Mouse (Mus musculus): ENCODE data around the gene Olfr522. TPM values are rescaled to one million over a fixed set of nuclear protein-coding genes. Genes with fewer than 3 reads are reported as not detected.
"Not testable (repeated sequence)": the region's sequence is repeated elsewhere in the genome, so short reads cannot be mapped to it uniquely, and the experiment has no call there.

Gene Olfr522
- total RNA-seq, 2 experiments from 2014 or later = not detected

DNA sequence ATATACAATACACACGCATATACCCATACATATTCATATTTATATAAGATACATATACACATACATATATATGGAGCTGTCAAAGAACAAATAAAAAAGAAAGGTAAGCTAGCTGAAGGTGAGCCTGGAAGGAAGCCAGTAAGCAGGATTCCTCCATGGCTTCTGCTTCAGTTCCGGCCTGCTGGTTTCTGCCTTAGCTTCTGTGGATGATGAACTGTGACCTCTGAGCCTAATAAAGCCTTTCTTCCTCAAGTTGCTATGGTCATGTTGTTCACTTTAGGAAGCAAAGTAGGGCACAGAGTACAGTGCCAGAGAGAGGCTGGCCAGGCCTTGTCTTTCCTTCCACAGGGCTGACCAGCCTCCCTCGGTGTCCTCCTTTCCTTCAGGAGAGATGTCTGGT lies 6.3 kb upstream of the Olfr522 start:
- no peak for DNase-seq
- intact Hi-C loops (cut with DNase I; ENCODE audit: low total_unique reads) = no loop called here

DNA sequence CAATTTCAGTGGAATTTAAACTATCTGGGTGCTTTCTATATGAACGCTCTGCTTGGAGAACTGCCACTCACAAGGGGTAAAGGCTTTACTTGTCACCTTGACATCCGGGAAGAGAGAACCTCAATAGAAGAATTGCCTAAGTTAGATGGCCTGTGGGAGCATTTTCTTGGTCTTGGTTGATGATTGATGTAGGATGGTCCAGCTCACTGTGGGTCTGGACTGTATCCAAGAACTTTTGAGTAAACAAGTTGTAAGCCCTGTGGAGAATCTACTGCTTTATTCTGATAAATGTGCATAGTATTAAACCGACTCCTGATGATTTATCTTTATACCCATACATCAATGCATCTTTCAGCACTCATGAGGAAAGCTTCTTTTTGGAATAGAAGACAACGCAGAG lies 4.8 kb upstream of the Olfr522 start:
- DNase-seq = no peak
- intact Hi-C loops (cut with DNase I; ENCODE audit: low total_unique reads) = no loop called here

DNA sequence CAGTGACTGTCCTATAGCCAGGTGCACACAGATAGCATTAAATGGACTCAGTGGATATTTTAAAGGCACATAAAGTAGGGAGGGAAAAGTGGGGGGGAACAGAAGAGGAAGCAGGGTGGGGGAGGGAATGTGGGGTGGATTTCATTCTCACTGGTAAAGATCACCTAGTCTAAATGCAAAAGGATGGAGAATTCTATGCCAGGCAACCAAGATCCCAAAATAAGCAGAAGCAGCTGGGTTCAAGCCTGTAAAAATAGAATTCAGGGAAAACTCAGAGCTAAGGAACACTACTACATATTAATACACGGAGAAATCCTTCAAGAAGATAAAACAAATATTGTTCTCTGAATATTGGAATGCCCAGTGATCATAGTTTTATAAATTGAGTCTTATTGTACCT lies 3.4 kb upstream of the Olfr522 start:
- intact Hi-C loops (cut with DNase I; ENCODE audit: low total_unique reads) = no loop called here
- no peak for DNase-seq

DNA sequence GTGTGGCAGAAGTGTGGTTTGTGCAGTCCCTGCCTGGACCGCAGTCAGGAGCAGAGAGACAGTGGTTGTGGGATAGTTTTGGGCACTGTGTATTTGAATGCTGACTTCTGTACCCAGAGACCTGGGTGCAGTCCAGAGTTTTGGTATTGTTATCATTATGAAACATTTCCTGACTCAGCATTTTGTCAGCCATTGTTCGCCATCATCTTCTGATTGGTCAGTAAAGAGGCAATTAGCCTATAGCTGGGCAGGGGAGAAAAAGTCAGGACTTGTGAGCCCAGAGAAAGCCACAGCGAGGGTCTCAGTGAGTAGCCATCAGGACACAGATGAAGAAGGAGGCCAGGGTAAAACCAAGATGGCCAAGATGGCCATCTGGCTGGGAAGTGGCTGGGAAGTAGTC lies 4.2 kb downstream of the Olfr522 start:
- intact Hi-C loops (cut with DNase I; ENCODE audit: low total_unique reads) = no loop called here
- DNase-seq = no peak

DNA sequence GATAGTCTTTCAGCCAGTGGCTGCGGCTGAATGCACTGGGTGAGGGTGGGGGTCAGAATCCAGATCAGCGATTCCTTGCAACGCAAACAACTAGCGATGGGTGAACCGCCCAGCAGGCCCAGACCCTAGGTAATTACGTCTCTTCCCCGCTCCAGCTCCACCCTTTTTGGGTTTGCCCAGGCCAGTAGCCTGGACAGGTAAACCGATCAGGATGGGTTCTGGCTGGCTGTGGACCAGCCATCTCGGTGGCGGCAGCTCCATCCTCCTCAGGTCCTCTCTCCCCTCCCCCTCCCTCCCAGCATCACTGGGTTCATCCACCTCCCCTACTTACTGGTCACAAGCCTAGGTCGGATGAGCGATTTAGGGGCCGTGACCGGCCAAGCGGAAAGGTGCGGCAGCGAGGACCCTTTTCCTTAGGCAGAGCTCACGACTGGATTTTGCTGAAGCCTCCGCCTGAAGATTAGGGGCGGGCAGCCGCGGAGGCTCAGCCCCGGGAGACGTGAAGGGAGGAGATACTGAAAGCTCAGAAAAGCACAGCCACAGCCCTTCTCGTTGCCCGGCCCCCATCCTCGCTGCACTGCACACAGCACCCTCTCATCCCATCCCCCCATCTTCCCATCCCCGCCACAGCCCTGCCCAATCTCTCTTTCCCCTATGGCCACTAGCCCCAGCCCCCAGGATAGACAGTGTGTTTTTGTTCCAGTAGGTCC lies 10.2 kb downstream of the Olfr522 start, which contains the start of gene Sprn:
Gene Sprn (minus strand): TSS at position 660 of the 710 bp plus-strand sequence.
- intact Hi-C loops (cut with DNase I; ENCODE audit: low total_unique reads) = no loop called here
- no peak for DNase-seq

DNA sequence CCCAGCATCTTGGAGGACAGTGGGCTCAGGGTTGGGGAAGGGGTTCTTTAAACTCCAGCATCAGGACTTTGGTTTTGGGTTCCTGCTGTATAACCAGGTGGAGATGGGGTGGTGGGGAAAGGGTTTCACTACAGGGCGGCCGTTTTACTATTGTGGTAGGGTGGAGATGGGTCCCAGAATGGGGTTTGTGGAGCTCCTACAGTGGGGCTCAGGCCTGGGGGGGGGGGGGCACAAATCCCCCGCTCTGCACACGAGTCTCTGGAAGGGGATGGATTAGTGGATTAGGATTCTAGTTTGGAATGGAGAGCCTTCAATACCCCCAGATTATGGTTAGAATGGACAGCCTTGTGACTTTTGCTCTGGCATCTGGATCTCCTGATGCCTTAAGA lies 10.7 kb downstream of the Olfr522 start:
- DNase-seq = no peak
- intact Hi-C loops (cut with DNase I; ENCODE audit: low total_unique reads) = no loop called here

DNA sequence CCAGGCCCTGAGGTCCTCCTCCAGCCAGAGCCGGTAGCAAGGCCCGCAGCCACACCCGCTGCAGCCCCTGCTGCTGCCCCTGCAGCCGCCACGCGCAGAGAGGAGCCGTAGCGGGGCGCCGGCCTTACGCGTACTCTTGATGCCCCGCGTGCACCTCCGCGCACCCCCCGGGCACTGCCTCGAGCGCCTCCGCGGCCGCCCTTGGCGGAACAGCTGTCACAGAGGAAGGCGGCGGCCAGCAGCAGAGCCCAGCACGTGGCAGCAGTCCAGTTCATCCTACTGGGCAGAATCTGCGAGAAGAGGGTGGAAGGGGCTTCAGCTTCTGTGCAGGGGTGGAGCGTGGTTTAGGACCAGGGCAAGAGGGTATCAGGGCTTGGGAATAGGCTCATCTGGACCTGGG lies 11.2 kb downstream of the Olfr522 start:
- intact Hi-C loops (cut with DNase I; ENCODE audit: low total_unique reads) = no loop called here
- DNase-seq = peak; percentile 44

DNA sequence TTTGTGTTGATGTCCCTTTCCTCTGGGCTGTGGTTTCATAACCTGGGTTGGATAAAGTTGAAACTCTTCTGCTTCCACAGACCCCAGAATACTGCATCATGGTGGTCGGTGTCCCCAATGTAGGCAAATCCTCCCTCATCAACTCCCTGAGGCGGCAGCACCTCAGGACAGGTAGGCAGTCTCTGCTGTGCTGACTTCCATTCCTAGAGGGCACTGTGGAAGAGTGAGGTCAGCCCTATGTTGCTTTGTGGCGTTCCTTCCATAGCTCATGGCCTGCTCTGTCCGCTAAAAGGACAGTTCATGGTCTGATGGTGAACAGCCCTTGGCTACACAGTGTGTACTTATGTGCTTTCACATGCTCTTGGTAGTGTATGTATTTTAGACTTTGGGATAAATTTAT lies 20.0 kb downstream of the Olfr522 start:
- DNase-seq = no peak
- intact Hi-C loops (cut with DNase I; ENCODE audit: low total_unique reads) = loop anchor here (2.0 kb wide), 1 partner anchor 68 kb away; no protein-coding TSS in a partner anchor

DNA sequence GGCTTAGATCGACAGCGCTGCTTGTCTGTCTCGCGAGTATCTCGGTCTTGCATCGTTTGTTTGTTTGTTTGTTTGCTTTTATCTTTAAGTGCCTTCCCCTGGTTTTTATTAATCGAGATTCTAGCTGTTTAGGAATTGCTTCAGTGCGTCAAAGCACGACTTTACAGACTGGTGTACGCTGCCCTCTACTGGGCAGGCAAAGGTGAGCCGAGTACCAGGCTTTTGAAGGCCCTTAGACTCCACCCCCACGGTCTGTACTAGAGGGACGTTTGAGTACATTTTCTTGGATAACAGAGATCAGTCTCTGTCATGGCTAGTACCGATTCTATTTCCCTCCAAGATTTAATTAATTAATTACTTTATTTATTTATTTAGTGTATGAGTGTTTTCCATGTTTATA lies 23.2 kb downstream of the Olfr522 start:
- DNase-seq = peak; percentile 63
- intact Hi-C loops (cut with DNase I; ENCODE audit: low total_unique reads) = no loop called here

DNA sequence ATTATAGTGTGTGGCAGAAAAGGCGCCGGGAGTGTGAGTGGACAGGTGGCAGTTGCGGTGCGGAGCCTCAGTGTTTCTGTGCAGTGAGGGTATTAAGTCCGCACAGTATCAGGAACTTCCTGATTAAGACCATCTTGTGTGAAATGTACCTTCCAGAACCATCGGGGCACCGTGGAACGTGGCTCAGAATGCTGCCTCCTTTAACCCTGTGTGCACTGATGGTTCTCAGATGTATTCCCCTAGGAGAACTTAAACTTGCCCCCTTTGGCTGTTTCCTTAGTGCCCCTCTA lies 26.6 kb downstream of the Olfr522 start:
- no peak for DNase-seq
- intact Hi-C loops (cut with DNase I; ENCODE audit: low total_unique reads) = no loop called here

DNA sequence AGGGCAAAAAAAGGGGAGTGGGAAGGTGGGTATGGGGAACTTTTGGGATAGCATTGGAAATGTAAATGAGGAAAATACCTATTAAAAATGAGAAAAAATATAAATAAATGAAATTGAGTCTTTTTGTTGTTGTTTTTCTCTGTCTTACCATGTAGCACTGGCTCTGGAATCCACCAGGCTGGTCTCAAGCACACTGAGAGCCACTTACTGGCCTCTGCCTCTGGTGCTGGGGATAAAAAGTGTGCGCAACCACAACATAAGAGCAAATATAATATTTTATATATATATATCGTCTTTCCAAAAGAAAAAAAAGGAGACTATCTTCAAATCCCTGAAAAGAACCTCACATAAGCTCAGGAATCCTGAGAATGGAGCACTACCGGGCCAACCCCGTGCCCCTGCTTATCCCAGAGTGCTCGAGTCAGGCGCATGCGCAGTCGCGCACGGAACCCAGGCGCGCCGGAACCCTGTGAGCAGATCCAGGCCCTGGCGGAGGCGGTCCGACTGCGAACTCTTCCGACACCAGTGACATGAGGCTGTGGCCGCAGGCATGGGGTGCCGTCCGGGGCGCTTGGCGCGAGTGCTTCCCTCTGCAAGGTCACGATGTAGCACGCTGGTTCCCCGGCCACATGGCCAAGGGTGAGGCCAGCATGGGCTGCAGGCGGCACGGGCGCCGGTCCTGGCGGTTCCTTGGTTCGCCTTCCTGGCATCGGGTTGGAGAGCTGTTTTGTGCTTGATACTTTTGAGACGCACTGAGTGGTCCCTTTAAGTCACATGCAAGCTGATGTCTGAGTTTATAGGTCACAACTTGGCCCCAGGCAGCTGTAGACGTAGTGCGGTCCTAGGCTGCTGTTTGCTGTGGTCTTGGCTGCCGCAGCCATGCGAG lies 27.2 kb downstream of the Olfr522 start, which contains the start of gene Mtg1:
Gene Mtg1 (plus strand): TSS at position 430 of the 886 bp plus-strand sequence.
- peak; percentile 96 for DNase-seq
- intact Hi-C loops (cut with DNase I; ENCODE audit: low total_unique reads) = no loop called here

DNA sequence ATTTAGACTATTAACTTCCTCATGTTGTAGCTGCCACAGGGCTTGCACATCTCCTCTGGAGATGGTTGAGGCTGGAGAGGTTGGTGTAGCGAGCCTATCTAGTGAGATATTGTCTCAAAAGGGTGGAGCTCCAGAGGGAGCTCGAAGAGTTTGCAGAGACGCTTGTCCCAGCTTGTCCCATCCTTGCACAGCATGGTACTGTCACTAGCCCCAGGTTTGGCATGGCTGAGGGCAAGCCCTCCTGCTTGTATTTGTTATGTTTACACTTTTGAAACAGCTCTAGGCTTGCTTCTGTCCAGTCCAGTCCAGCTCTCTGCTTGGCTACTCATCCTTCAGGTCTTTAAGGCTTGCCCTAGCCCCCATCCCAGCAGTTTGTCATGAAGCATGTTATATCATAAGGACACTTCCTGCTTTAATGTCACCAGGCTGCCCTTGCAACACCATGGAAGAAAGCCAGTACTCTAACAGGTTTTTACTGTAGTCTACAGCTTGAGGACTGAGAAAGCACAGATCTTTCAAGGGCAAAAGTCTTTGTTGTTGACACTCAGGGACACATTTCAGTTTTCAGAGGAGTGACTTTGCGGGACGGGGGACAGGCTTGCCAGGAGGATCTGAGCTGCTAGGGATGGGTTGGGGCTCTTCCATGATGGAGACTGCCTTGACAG lies 29.3 kb downstream of the Olfr522 start:
- DNase-seq = no peak
- intact Hi-C loops (cut with DNase I; ENCODE audit: low total_unique reads) = no loop called here

DNA sequence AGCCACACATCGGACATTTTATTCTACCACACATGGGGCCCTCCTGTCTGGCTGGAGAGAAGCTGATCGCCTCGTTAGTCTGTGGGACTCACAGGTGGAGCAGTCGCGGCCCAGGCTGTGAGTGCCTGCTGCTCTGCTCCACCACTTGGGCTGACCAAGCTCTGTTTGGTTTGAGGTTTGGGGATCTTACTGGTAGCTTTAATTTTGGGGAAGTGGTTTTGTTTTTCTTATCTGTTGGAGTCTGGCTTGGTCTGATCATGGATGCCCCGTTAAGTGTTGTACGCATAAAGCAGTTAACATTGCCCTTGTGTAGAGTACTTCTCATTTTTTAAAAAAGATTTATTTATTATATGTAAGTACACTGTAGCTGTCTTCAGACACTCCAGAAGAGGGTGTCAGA lies 30.5 kb downstream of the Olfr522 start:
- intact Hi-C loops (cut with DNase I; ENCODE audit: low total_unique reads); DNase-seq: not testable (repeated sequence)

DNA sequence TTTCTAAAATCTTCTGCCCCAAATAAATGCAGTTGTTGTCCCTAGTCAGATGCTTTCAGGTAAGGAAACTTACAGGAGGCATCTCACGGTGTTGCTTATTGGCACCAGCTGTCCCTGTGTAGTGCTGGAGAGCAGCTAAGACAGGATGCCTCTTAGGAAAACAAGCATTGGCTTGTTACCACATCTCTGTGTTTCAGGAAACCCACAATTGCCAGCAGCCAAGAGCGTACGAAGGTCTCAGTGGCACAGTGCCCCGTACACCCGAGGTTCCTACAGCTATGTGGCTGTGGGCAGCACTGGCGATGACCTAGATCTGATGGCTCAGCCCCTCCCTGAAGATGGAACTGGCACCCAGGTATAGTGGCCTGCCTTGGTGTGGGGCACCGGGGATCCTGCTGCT lies 32.4 kb downstream of the Olfr522 start:
- DNase-seq; intact Hi-C loops (cut with DNase I; ENCODE audit: low total_unique reads): not testable (repeated sequence)

DNA sequence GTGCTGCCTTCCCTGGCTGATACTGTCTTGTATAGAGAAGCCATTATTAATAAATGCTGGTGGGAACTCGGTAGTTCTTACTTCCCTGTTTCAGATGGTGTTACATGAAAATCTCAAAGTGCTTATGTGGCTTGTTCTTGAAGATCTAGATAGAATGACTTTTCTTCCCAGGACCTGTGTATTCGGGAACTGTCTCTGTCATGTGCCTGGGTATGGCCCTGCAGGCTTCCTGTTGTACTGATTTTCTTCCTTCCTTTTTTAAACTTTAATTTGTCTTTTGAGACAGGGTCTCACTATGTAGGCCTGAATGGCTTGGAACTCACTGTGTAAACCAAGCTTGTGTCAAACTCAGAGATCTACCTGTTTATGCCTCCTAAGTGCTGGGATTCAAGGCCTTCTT lies 36.7 kb downstream of the Olfr522 start:
- no peak for DNase-seq
- intact Hi-C loops (cut with DNase I; ENCODE audit: low total_unique reads) = no loop called here

DNA sequence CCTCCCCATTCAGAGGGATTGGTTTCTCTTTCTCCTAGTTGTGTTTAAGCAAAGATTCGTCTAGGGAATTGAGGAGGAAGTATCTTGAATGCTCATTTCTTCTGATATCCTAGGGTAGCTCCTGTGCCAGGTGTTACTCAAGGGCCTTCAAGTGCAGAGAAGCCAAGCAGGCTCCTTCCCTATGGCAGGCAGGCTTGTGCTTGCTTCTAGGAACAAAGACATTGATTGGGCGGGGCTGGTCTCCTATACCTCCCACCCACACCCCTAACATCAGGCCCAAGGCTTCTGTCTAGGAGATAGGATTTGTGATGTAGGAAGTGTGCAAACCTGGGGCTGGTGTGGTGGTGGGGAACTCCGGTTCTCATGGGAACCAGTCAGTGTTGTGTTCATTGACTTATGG lies 37.6 kb downstream of the Olfr522 start:
- DNase-seq = no peak
- intact Hi-C loops (cut with DNase I; ENCODE audit: low total_unique reads) = no loop called here

DNA sequence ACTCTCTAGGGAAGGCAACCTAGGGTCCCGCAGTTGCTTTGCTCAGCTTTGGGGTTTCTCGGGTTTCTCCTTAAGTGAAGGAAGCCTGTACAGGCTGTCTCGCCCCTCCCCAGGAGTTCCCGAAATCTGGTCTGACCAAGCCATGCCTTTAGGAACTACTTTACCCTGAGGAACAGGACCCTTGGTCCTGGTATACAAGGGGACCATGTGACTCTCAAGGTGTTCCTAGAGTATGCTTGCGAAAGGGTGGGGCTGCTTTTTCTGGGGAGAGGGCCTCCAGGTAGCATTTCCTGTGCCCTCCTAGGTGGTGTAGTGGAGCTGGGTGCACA lies 38.6 kb downstream of the Olfr522 start:
- DNase-seq = no peak
- intact Hi-C loops (cut with DNase I; ENCODE audit: low total_unique reads) = no loop called here

DNA sequence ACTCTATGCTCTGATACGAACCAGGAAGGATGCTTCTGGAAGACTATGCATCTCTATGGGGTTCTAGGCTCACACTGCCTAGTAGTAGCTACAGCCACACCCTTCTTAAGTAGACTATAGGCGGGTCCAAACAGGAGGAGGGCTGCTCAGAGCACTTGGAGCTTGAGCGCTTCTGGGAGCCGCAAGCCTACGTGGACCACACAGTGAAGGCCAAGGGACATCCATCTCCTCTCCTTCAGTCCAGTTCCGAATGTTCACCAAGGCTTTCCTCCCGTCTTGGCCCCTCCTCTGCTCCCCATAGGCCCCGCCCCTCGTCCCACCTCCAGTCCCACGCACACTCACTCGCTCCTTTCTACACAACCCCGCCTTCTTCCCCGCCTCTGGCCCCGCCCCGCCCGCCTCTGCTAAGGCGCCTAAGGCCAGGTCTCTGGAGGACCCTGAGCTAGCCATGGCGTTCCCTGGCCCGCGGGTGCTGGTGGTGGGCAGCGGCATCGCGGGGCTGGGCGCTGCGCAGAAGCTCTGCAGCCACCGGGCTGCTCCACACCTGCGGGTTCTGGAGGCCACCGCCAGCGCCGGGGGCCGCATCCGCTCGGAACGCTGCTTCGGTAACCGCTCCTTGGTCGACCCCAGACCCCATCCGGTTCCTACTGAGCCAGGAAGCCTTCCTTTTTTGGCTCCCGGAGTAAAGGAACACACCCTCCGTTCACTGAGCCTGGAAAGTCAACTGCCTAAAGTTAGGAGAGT lies 39.1 kb downstream of the Olfr522 start:
- intact Hi-C loops (cut with DNase I; ENCODE audit: low total_unique reads) = no loop called here
- DNase-seq = peak; percentile 95

DNA sequence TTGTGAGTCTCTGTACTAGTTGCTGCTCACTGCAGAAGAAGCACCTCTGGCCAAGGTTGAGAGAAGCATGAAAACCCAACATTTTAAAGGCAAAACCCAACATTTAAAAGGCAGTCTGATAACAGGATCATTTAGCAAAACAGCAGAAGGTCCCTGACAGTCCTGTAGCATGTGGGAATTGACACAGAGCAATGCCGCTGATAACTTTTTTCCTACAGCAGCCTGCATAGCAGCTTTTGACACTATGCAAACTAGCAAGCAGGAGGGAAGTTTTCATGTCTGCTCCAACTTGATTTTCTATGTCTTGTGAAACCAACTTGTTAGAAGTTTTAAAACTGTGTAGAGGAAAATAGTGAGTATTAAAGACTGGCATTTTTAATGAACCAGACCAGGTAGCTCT lies 40.2 kb downstream of the Olfr522 start:
- no peak for DNase-seq
- intact Hi-C loops (cut with DNase I; ENCODE audit: low total_unique reads) = no loop called here

DNA sequence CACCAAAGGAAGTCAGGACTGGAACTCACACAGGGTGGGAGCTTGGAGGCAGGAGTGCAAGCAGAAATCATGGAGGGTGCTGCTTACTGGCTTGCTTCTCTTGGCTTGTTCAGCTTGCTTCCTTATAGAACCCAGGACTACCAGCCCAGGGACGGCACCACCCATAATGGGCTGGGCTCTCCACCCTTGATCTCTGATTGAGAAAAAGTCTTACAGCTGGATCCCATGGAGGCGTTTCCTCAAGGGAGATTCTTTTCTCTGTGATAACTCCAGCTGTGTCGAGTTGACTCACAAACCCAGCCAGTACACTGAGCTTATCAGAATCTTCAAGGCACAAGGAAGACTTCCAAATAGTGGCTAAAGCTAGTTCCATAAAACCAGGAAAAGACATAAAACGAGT lies 41.8 kb downstream of the Olfr522 start:
- intact Hi-C loops (cut with DNase I; ENCODE audit: low total_unique reads) = no loop called here
- DNase-seq = no peak

Data from gastrocnemius, postnatal 14 days (tissue).